Mouse (Mus musculus) heart, adult 8-10 months (tissue): ENCODE results near the gene Rab11a. TPM values are rescaled to one million over a fixed set of nuclear protein-coding genes. Genes with fewer than 3 reads are reported as not detected.
"Not testable (repeated sequence)": the region's sequence is repeated elsewhere in the genome, so short reads cannot be mapped to it uniquely, and the experiment has no call there.

Experiments used
- DNase-seq: peaks from one replicate; pipeline ENCODE4 v3.0.0; 2022; ENCODE audit warnings: low spot score
- microRNA-seq: library from miRNA; unstranded; fragments of <30 nt; microRNA quantifications from one replicate; pipeline ENCODE4 v1.2.0, GENCODE M21; 2022
- total RNA-seq, 4 experiments: library from RNA; stranded (reverse); gene quantifications; 2 replicates each; pipeline ENCODE4 v1.2.4; 2022

Rab11a gene
- total RNA-seq, 4 experiments from 2014 or later, result 150 to 183 (median 162) TPM

DNA sequence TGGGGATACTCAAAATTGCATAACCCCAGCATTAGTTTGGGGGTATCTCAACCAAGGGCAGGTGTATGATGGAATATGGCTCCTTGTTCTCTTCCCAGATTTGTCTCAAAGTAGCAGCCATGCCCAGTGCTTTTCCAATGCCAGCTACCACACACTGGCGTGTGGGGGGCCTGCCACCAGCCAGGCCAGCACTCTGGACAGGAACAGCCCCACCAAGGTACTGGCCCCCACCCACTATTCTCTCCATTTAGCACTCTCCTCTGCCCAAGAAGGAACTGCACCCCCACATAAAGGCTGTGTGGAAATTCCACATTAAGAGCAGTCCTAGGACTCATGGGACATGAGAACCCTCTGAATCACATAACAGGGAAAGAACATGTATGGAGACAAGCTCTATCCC is 42.3 kb downstream of the Rab11a start:
- DNase-seq, result no peak

DNA sequence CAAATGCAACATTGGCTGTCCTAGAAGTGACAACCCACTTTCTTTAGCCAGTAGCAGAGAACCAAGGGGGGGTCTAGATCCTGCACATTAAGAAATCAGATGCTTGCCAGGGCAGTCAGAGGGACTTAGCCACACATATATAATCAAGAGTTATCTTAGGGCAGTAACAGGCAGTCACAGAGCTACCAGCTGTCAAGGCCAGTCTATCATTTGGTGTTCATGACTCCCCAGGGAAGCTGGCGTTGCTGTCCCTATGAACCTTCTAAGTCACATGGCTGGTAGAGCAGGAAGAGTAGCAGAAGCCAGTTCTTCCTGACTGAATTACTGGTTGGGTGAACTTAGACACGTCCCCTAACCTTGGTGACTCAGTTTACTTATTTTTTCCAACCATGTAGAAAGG is 44.5 kb downstream of the Rab11a start:
- no peak for DNase-seq

DNA sequence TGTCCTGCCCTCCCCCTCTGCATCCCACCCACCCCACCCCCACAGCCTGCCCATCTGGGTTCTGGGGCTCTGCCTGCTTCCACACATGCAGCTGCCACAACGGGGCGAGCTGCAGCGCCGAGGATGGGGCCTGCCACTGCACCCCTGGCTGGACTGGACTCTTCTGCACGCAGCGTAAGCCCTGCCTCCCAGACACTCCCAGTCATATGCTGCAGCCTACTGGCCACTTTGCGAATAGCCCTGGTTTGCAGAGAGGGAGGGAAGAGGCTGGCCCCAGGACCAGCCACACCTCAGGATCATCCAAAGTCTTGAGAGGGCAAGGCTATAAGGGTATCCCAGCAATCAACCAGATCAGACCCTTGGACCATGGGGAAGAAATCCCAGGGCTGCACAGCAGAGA is 46.4 kb downstream of the Rab11a start:
- no peak for DNase-seq

DNA sequence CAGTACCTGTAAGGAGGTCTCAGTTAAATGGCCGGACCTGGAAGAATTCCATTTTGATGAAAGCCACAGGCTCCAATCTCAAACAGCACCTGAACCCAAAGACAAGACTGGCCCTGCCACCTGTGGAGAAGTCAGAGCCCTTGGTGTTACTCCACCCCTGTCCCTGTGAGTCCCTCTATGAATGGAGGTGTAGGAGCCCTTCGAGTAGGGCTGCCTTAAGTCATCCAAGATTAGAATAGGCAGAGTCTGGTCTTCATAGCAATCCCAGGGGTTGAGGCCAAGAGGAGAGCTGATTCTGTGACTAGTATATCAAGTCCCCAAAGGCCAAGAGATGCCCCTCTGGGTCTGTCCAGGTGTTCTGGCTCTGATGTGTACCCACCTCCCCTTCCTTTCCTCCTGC is 46.8 kb downstream of the Rab11a start:
- DNase-seq, result no peak

DNA sequence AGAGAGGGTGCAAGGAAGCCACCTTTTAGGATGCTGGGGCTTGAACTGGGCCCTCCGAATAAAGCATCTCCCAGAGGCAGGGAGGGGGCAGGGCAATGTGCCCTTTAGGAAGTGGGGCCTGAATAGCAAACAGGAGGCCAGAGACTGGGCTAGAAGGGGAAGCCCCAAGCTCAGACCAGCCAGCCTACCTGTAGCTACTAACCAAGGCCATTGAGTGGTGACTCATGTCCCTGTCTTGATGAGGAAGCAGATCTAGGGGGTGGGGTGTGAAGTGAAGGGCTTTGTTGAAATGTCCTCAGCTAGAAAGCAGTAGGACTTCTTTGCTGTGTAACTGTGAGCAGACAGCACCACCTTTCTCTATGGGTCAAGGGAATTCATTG is 49.6 kb downstream of the Rab11a start:
- DNase-seq, result no peak

DNA sequence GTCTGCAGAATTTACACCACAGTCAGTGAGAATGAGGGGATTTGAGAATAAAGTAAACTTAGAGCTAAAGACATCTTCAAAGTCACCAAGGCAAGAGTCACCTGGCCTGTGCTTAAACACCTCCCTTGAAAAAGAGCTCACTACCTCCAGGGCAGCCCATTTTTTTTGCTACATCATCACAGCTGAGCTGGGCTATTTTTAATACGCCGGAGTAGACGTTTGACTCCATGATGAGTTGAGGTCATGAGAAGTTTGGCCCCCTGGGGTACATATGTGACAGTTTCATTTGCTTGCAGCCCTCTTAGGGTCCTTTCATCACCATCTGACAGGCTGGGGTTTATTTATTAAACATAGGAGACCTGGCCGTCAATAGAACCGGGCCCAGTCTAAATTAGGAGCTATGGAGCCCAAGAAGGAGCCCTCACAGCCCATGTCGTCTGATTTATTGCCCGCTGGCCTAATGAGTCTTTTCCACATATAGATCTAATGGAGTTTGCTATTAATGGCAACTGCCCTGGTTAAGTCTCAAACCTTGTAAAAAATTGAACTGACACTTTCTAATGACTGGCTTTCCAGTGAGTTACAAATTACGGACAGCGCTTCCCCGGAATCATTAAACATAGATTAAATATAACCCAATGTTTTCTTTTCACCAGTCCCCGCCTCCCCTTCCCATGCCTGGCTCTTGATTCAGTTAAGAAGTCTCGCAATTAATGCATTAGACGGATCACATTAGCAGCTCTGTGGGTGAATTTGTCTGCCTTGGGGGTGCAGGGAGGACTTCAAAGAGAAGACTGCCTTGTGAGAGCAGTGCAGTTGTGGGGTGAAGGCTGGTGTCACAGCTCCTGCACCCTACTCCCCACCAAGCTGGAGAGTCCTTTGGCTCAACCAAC is 50.2 kb downstream of the Rab11a start:
- DNase-seq, result no peak

DNA sequence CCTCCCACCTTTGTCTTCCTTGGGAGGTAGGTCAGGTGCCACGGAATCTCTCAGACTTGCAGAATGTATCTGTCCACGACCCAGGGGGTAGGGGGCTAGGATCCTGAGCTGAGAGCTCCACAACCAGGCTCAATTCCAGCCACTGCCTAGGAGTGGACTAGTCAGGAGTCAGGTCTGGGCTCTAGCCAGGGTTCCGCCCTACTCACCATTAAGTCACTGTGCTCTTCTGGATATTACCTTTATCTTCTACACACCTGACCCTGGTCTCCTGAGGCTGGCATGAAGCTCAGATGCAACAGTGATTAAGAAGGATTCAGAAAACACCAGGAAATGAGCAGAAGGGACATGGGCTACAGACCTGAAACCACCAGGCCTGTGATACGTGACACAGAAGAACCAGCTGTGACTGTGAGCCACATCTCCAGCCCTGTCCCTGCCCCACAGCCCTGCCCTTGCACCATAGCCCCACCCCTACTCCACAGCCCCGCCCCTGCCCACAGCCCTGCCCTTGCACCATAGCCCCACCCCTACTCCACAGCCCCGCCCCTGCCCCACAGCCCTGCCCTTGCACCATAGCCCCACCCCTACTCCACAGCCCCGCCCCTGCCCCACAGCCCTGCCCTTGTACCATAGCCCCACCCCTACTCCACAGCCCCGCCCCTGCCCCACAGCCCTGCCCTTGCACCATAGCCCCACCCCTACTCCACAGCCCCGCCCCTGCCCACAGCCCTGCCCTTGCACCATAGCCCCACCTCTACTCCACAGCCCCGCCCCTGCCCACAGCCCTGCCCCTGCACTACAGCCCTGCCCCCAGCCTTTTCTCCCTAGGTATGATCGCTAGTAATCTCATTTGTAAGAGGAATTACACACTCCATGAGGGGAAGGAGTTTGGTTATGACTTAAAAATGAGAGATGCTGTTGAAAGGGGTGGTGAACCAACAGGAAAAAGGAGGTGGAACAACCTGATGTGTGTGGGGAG is 65.9 kb downstream of the Rab11a start:
- not testable (repeated sequence) for DNase-seq

DNA sequence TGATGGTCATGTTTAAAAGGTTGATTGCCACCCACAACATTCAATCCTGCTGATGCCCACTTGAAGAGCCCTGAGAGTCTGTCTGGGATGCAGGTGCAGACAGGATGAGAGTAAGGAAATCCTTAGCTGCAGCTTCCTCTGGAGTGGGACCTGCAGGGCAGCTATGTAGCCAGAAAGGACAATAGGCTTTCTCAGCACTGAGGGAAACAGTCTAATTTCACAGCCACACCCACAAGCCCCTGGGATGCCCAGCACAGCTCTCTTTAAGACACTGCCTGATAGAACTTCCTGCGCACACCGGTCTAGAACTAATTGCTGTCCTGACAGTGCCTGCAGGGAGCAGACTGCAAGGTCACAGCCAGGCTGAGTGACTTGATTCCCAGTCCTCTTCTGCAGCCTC is 69.6 kb downstream of the Rab11a start:
- DNase-seq, result no peak

DNA sequence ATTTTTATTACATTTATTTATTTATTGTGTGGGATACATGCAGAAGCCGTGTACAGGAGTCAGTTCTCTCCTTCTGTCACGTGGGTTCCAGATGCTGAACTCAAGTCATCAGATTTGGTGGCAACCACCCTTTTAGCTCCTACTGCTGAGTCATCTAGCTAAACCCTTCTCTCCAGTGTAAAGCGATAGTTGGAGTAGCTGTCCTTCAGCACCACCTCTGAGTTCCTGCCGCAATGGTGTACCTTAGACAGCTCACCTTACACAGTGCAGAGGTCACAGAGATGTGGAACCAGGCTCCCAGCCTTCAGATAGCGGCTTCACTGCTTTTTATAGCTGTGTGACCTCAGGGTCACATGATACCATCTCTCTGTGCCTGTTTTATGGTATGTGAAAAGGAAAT is 70.0 kb downstream of the Rab11a start:
- no peak for DNase-seq

DNA sequence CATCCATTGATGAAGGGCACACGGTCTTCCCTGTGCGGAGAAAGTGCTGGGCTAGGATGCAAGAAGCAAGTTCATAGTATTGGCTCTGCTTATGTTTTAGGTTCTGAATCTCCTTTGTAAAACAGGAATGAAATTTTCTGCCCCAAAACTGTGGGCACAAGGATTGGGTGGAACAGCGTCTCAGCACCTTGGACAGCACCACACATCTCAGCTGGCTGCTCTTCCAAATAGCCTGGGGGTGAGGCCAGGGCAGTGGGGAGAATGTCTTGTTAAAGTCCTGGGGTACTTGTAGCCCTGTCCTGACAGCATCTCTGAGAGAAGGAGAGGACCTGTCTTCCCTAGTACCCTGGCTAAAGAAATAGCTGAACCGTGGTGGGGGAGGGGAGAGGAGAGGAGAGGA is 71.0 kb downstream of the Rab11a start:
- DNase-seq, result no peak

Small RNA genes within 50 kb of the gene (microRNA-seq; reads per million reads assigned to microRNA genes)
- not detected for gene Gm47308

Other genes starting within 250 kb of the Rab11a start
- 1 to 10 TPM; 5.7 to 8.5 (median 6.3) TPM for gene Dennd4a, start 73.6 kb upstream of the Rab11a start, total RNA-seq
- under 1 TPM; 0.09 to 0.20 (median 0.14) TPM for gene Slc24a1, start 213.8 kb upstream of the Rab11a start, total RNA-seq
- 10 to 100 TPM; 12.8 to 17.2 (median 14.2) TPM for gene Ints14, start 223.1 kb upstream of the Rab11a start, total RNA-seq